Mouse (Mus musculus): ENCODE results near the gene Gm12253.

The Gm12253 gene

DNA sequence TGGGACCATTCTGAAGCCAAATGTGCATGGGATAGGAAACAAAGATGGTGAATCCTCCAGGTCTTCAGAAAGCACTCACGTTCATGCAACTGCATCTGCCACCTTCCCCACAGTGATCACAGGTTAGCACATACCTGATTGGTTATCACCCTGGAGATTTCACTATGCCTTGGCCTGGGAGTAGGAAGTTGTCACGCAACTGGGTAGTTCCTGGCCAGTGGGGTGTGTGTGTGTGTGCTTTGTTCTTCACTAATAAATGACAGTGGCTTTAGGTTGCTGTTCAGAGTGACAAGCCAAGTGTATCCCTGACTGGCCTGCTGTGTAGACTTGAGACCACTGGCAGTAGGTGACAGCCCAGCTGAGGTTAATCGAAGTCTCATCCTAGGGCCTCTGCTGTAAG is at the start of gene Gm12253:
Gene Gm12253, plus strand, starts transcription at position 301 of the 400 bp plus-strand sequence.
- no peak for DNase-seq (ENCODE audit: low read depth)

DNA sequence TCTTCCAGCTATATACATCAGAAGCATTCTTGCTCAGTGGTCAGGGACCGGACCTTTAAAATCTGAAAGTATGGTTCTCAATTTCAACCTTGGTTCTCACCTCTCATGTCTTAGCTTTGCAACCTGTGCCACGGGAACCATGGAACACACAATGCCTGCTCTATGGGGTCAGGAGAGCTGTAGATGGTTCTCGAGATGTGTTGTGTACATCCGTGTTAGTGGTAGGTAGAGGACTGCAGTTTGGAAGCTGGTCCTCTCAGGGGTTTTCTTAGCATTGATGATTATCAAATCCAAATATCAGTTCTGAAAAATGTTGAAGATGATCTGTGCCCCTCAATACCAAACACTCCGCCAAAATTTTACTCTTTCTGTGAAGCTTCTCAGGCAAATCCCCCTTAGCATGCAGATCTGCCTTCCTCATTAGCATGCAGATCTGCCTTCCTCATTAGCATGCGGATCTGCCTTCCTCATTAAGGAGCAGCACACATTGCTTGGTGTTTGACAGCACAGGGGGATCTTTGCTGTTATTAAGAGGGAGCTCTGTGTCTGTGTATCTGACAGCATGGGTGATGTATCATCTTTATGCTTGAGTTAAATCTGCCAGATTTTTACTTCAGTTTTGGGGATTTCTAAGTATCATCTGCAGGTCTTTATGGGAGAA is 32.2 kb upstream of the Gm12253 start:
- DNase-seq (ENCODE audit: low read depth) = no peak

DNA sequence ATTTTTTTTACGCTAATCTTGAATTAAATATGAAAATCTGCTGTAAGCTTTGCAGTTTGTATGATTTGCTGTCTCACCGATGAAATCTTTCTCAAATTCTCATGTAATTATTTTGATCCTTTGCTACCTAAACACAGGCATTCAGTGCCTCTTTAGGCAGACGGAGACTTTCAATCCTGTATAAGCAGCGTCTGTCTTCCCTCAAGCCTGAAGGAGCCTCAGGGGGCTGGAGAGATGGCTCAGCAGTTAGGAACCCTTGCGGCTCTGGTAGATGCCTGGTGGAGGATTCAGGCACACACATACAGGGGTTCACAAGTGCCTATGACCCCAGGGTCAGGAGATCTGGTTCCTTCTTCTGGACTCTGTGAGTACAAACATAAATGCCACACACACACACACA is 31.7 kb upstream of the Gm12253 start:
- no peak for DNase-seq (ENCODE audit: low read depth)

DNA sequence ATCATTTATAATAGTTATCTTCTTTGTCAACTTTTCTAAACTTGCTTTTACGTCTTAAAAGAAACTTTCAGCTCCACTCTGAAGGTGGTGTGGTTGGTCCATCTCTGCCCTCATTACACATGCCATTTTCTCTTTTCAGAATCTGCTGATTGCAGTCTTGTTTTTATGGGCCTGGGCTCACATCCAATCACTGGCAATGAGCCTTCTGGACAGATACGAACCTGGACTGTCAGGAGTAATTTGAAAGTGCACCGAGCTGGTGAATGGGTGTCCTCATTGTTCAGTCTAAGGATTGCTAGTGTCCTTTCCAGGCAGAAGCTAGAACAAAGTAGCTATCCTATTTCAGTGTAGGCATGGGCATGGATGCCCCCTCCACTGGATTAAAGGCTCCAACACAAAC is 24.3 kb upstream of the Gm12253 start:
- no peak for DNase-seq (ENCODE audit: low read depth)

DNA sequence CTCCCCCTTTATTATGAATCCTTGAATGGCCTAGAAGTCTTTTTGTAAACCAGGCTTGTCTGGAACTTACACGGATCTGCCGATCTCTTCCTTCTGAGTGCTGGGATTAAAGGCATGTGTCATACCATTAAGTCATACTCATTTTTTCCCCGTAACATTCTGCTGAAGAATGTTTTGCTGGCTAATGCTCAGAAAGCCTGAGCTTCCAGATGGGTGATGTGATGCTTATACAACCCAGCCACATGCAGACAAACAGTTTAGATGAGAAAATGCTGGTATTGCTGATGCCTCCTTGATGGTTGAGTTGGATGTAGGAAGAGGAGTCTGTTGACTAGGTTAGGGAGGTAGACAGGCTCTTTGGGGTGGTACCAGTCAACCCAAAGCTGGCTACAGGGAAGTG is 14.0 kb upstream of the Gm12253 start:
- DNase-seq (ENCODE audit: low read depth) = no peak

DNA sequence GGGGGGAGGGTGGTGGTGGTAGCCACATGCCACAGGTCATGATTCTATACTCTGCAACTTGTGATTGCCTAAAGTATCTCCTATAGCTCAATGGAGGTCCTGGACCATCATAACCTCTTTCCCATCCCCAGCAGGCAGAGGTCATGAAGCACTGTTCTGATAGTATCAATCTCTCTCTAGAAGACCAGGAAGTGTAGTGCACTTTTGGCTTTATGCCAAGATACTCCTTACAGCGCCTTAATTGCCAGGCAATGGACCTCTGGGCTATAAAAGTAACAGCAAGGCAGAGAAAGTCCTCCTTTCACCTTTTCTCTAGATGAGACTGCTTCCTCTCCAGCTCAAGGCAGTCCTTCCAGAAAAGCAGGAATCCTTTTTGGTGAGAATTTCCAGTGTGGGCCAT is 11.5 kb upstream of the Gm12253 start, which contains the start of gene 1810065E05Rik:
Gene 1810065E05Rik, plus strand, starts transcription at position 297 of the 400 bp plus-strand sequence.
- DNase-seq (ENCODE audit: low read depth) = no peak

DNA sequence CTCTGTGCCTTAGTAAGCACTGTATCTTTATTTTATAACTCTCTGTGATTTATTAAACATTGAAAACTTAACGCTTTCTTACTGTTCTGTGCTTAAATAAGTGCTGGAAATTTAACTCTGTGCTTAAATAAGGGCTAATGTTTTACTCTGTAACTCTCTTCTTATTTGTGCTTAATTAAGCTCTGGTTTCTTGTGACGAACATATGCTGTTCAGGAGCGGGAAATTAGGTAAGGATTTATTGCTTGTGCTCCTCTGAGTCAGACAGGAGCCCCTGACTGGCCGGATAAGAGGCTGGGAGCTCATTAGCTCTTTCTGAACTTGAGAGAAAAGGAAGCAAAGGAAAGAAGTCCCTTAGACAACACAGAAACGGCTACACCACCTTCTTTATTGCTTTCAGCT is 5.5 kb downstream of the Gm12253 start:
- DNase-seq (ENCODE audit: low read depth) = no peak

GRCm38 (mm10) chr11:58452759-58453158 is 20.4 kb downstream of the Gm12253 start, which contains the start of gene Lypd9:
Lypd9 (minus strand) TSS chr11:58452923.
- no peak for DNase-seq (ENCODE audit: low read depth)

- no peak for DNase-seq (ENCODE audit: low read depth)
Measured at GRCm38 (mm10) chr11:58453592-58453991, 21.2 kb downstream of the Gm12253 start.

- DNase-seq (ENCODE audit: low read depth) = no peak
Measured at GRCm38 (mm10) chr11:58462170-58462569, 29.8 kb downstream of the Gm12253 start, which contains the start of gene Olfr30. Olfr30 (minus strand) TSS chr11:58462270.
